32 mouse cellular contexts compared by ENCODE assay signal in genomic region chr12:7450506-7450905, GRCm38 (mm10).
A peak's percentile ranks its signal among the peaks of the same experiment; 100 is the strongest.
DNase-seq lines count a peak whose midpoint lies in the region; ATAC-seq and TF ChIP-seq lines count a peak whose summit lies in the region.
"Had no signal": no experiment of that assay in that cellular context is flagged by ENCODE, and none has a peak within 500 bp of the region (broad histone marks: within the 10 kb centered on the region; RNA-seq: fewer than 3 reads in every experiment).

No protein-coding gene starts in this region.

- 32% methylated on average over 2 of the region's 2 CpGs for WGBS in forebrain, embryonic 12.5 days
- WGBS in forebrain, postnatal 0 days = 13% methylated on average over 2 of the region's 2 CpGs
- WGBS in hindbrain, postnatal 0 days = 30% methylated on average over 2 of the region's 2 CpGs
- WGBS in hindbrain, embryonic 11.5 days = 74% methylated on average over 2 of the region's 2 CpGs
- 48% methylated on average over 2 of the region's 2 CpGs for WGBS in midbrain, postnatal 0 days
- 70% methylated on average over 2 of the region's 2 CpGs for WGBS in midbrain, embryonic 10.5 days

- H3K27me3 ChIP-seq in forebrain, embryonic 12.5 days = no peaks in the 10 kb centered on the region
- no peaks in the 10 kb centered on the region for H3K27me3 ChIP-seq in forebrain, postnatal 0 days (ENCODE audit: insufficient read depth, low read length)
- H3K27me3 ChIP-seq in hindbrain, postnatal 0 days (ENCODE audit: insufficient read depth, low read length) = no peaks in the 10 kb centered on the region
- no peaks in the 10 kb centered on the region for H3K27me3 ChIP-seq in hindbrain, embryonic 11.5 days (ENCODE audit: control insufficient read depth, insufficient read depth, low read length)
- H3K27me3 ChIP-seq in midbrain, postnatal 0 days (ENCODE audit: insufficient read depth, low read length) = no peaks in the 10 kb centered on the region
- no peaks in the 10 kb centered on the region for H3K27me3 ChIP-seq in midbrain, embryonic 10.5 days (ENCODE audit: low read depth, poor library complexity, severe bottlenecking)
- H3K27me3 ChIP-seq: CH12.LX; embryonic facial prominence, embryonic 12.5 days; heart, embryonic 15.5 days; limb, embryonic 15.5 days; liver, embryonic 13.5 days; neural tube, embryonic 15.5 days had no signal

- DNase-seq in forebrain, postnatal 0 days = no peak
- peak; percentile 22 for DNase-seq in hindbrain, postnatal 0 days (ENCODE audit: low spot score)
- no peak for DNase-seq in hindbrain, embryonic 11.5 days (ENCODE audit: low spot score)
- DNase-seq in midbrain, postnatal 0 days (ENCODE audit: low spot score) = peak; percentile 36
- no peak for DNase-seq in midbrain, embryonic 10.5 days (ENCODE audit: low spot score)
- DNase-seq in heart, adult 8-10 months (ENCODE audit: low spot score) = no peak
- DNase-seq in frontal cortex, postnatal 14 days (ENCODE audit: low spot score in 2 of 2) = no peak
- DNase-seq: adrenal gland, adult 8-10 months; cerebellum, adult 11-12 months; cerebellum, adult 9-11 months; embryo, embryonic 11 days; gastrocnemius, postnatal 14 days; heart, postnatal 36 days; kidney, adult 8-10 months; kidney, postnatal 4 days; liver, embryonic 13.5 days; lung, adult 2 months; midbrain, embryonic 14.5 days; right cerebral cortex, adult 18-20 months; spleen, adult 18-20 months; thymus, postnatal 14 days had no signal

- H3K27ac ChIP-seq in forebrain, embryonic 12.5 days = no peak overlapping the region
- no peak overlapping the region for H3K27ac ChIP-seq in forebrain, postnatal 0 days (ENCODE audit: low read depth, low read length)
- no peak overlapping the region for H3K27ac ChIP-seq in hindbrain, postnatal 0 days
- H3K27ac ChIP-seq in hindbrain, embryonic 11.5 days (ENCODE audit: low read depth, low read length) = no peak overlapping the region
- no peak overlapping the region for H3K27ac ChIP-seq in midbrain, postnatal 0 days (ENCODE audit: low read depth, low read length)
- H3K27ac ChIP-seq in midbrain, embryonic 10.5 days (replicated peaks) = no peak overlapping the region
- H3K27ac ChIP-seq: embryonic facial prominence, embryonic 12.5 days; heart, embryonic 10.5 days; heart, embryonic 15.5 days; kidney, postnatal 0 days; limb, embryonic 10.5 days; limb, embryonic 15.5 days; liver, embryonic 13.5 days; macrophage; neural tube, embryonic 15.5 days had no signal

- H3K9me3 ChIP-seq in forebrain, embryonic 12.5 days = no peaks in the 10 kb centered on the region
- H3K9me3 ChIP-seq in forebrain, postnatal 0 days (ENCODE audit: low read length) = no peaks in the 10 kb centered on the region
- H3K9me3 ChIP-seq in hindbrain, postnatal 0 days (ENCODE audit: low read length) = no peaks in the 10 kb centered on the region
- no peaks in the 10 kb centered on the region for H3K9me3 ChIP-seq in hindbrain, embryonic 11.5 days (ENCODE audit: control insufficient read depth, low read length)
- no peaks in the 10 kb centered on the region for H3K9me3 ChIP-seq in midbrain, postnatal 0 days (ENCODE audit: low read length)
- H3K9me3 ChIP-seq in midbrain, embryonic 10.5 days (replicated peaks) = no peaks in the 10 kb centered on the region
- H3K9me3 ChIP-seq: embryonic facial prominence, embryonic 12.5 days; heart, embryonic 10.5 days; heart, embryonic 15.5 days; limb, embryonic 10.5 days; limb, embryonic 15.5 days; liver, embryonic 13.5 days; neural tube, embryonic 15.5 days had no signal

- no peak overlapping the region for H3K9ac ChIP-seq in forebrain, embryonic 12.5 days
- H3K9ac ChIP-seq in forebrain, postnatal 0 days = no peak overlapping the region
- no peak overlapping the region for H3K9ac ChIP-seq in hindbrain, postnatal 0 days (replicated peaks; ENCODE audit: low read length)
- no peak overlapping the region for H3K9ac ChIP-seq in hindbrain, embryonic 11.5 days (ENCODE audit: low read depth, low read length)
- no peak overlapping the region for H3K9ac ChIP-seq in midbrain, postnatal 0 days (replicated peaks; ENCODE audit: low read length, poor library complexity, severe bottlenecking)
- H3K9ac ChIP-seq: embryonic facial prominence, embryonic 12.5 days; heart, embryonic 15.5 days; limb, embryonic 15.5 days; liver, embryonic 13.5 days; neural tube, embryonic 15.5 days had no signal

- no peak for TF ChIP-seq CTCF in forebrain, postnatal 0 days (IDR thresholded peaks at IDR 0.05; ENCODE audit: low read depth)
- no peak for TF ChIP-seq CTCF in hindbrain, postnatal 0 days (IDR thresholded peaks at IDR 0.05; ENCODE audit: low read depth)
- TF ChIP-seq CTCF in midbrain, postnatal 0 days (IDR thresholded peaks at IDR 0.05) = no peak

- ATAC-seq in forebrain, embryonic 12.5 days (ENCODE audit: low FRiP score) = peak; percentile 55; the same call in 1 of the 2 replicates
- no peak; the same call in 1 of the 2 replicates for ATAC-seq in forebrain, postnatal 0 days
- no peak for ATAC-seq in hindbrain, postnatal 0 days
- no peak for ATAC-seq in hindbrain, embryonic 11.5 days (ENCODE audit: low FRiP score)
- no peak for ATAC-seq in midbrain, postnatal 0 days (ENCODE audit: low FRiP score)
- ATAC-seq: intestine, embryonic 16.5 days had no signal

- no peaks in the 10 kb centered on the region for H3K36me3 ChIP-seq in forebrain, embryonic 12.5 days (replicated peaks)
- H3K36me3 ChIP-seq in forebrain, postnatal 0 days (ENCODE audit: insufficient read depth) = no peaks in the 10 kb centered on the region
- H3K36me3 ChIP-seq in hindbrain, postnatal 0 days (ENCODE audit: insufficient read depth, low read length) = no peaks in the 10 kb centered on the region
- no peaks in the 10 kb centered on the region for H3K36me3 ChIP-seq in hindbrain, embryonic 11.5 days (ENCODE audit: control insufficient read depth, insufficient read depth, low read length)
- H3K36me3 ChIP-seq in midbrain, postnatal 0 days (ENCODE audit: insufficient read depth, low read length) = no peaks in the 10 kb centered on the region
- no peaks in the 10 kb centered on the region for H3K36me3 ChIP-seq in midbrain, embryonic 10.5 days
- H3K36me3 ChIP-seq: embryonic facial prominence, embryonic 12.5 days; heart, embryonic 10.5 days; heart, embryonic 15.5 days; limb, embryonic 10.5 days; limb, embryonic 15.5 days; liver, embryonic 13.5 days; neural tube, embryonic 15.5 days had no signal

- H3K4me3 ChIP-seq in forebrain, embryonic 12.5 days (replicated peaks) = no peak overlapping the region
- H3K4me3 ChIP-seq in forebrain, postnatal 0 days (ENCODE audit: low read depth, low read length) = no peak overlapping the region
- H3K4me3 ChIP-seq in hindbrain, postnatal 0 days (ENCODE audit: low read length) = no peak overlapping the region
- no peak overlapping the region for H3K4me3 ChIP-seq in hindbrain, embryonic 11.5 days (ENCODE audit: low read depth, low read length)
- no peak overlapping the region for H3K4me3 ChIP-seq in midbrain, postnatal 0 days (ENCODE audit: low read depth, low read length)
- H3K4me3 ChIP-seq in midbrain, embryonic 10.5 days = no peak overlapping the region
- H3K4me3 ChIP-seq: embryonic facial prominence, embryonic 12.5 days; heart, embryonic 10.5 days; heart, embryonic 15.5 days; limb, embryonic 10.5 days; limb, embryonic 15.5 days; liver, embryonic 13.5 days; neural tube, embryonic 15.5 days had no signal

- H3K4me1 ChIP-seq in forebrain, embryonic 12.5 days = no peaks in the 10 kb centered on the region
- 0 out of 2 replicates have a peak, but pooled peaks cover 3% of the 10 kb centered on the region for H3K4me1 ChIP-seq in forebrain, postnatal 0 days (ENCODE audit: insufficient read depth)
- H3K4me1 ChIP-seq in hindbrain, postnatal 0 days (ENCODE audit: insufficient read depth, low read length) = no peaks in the 10 kb centered on the region
- H3K4me1 ChIP-seq in hindbrain, embryonic 11.5 days (replicated peaks; ENCODE audit: control insufficient read depth, insufficient read depth, low read length) = no peaks in the 10 kb centered on the region
- no peaks in the 10 kb centered on the region for H3K4me1 ChIP-seq in midbrain, postnatal 0 days (ENCODE audit: insufficient read depth, low read length)
- no peaks in the 10 kb centered on the region for H3K4me1 ChIP-seq in midbrain, embryonic 10.5 days
- H3K4me1 ChIP-seq: embryonic facial prominence, embryonic 12.5 days; heart, embryonic 10.5 days; heart, embryonic 15.5 days; limb, embryonic 15.5 days; liver, embryonic 13.5 days; neural tube, embryonic 15.5 days had no signal

- H3K4me2 ChIP-seq in forebrain, embryonic 12.5 days = no peak overlapping the region
- no peak overlapping the region for H3K4me2 ChIP-seq in forebrain, postnatal 0 days (ENCODE audit: low read depth)
- no peak overlapping the region for H3K4me2 ChIP-seq in hindbrain, postnatal 0 days (ENCODE audit: low read depth, low read length)
- no peak overlapping the region for H3K4me2 ChIP-seq in hindbrain, embryonic 11.5 days (replicated peaks; ENCODE audit: low read depth, low read length)
- no peak overlapping the region for H3K4me2 ChIP-seq in midbrain, postnatal 0 days (ENCODE audit: low read depth, low read length, poor library complexity, severe bottlenecking)
- H3K4me2 ChIP-seq: embryonic facial prominence, embryonic 12.5 days; heart, embryonic 15.5 days; limb, embryonic 15.5 days; liver, embryonic 13.5 days; neural tube, embryonic 15.5 days had no signal

Comparison
In these comparisons a context has a peak if more than half of its experiments do, and no peak if none do; other contexts are left out.
1. DNase-seq: peak in hindbrain, postnatal 0 days (single experiment) and midbrain, postnatal 0 days (single experiment); none in forebrain, postnatal 0 days (single experiment), hindbrain, embryonic 11.5 days (single experiment), midbrain, embryonic 10.5 days (single experiment), heart, adult 8-10 months (single experiment) and frontal cortex, postnatal 14 days (0 of 2).